Mouse (Mus musculus) layer of hippocampus, postnatal 10 days (tissue): ENCODE results near the gene Bicral. TPM values are rescaled to one million over a fixed set of nuclear protein-coding genes. Genes with fewer than 3 reads are reported as not detected.
A peak's percentile ranks its signal among the peaks of the same experiment; 100 is the strongest.
"Not testable (repeated sequence)": the region's sequence is repeated elsewhere in the genome, so short reads cannot be mapped to it uniquely, and the experiment has no call there.

Source experiments
- DNase-seq, 2 experiments: peaks; one replicate each; pipeline ENCODE4 v3.0.0; 2021; ENCODE audit warnings: low spot score in 2 of 2
- total RNA-seq, 2 experiments: library from RNA; stranded (reverse); gene quantifications; 2 replicates each; pipeline ENCODE4 v1.2.3; 2021

Bicral gene
- total RNA-seq, 2 experiments from 2014 or later = 29.7 to 32.8 TPM

- DNase-seq = no peak
Measured at GRCm38 (mm10) chr17:46808376-46808775, 49.9 kb downstream of the Bicral start.

GRCm38 (mm10) chr17:46801761-46802160, 56.5 kb downstream of the Bicral start:
- DNase-seq = no peak

- no peak for DNase-seq
Measured at GRCm38 (mm10) chr17:46799680-46800079, 58.6 kb downstream of the Bicral start.

- no peak for DNase-seq
Measured at GRCm38 (mm10) chr17:46797386-46797785, 60.9 kb downstream of the Bicral start.

- no peak for DNase-seq
Measured at GRCm38 (mm10) chr17:46796743-46797142, 61.5 kb downstream of the Bicral start.

- DNase-seq = no peak
Measured at GRCm38 (mm10) chr17:46792963-46793362, 65.3 kb downstream of the Bicral start.

- DNase-seq = not testable (repeated sequence)
Measured at GRCm38 (mm10) chr17:46787974-46788373, 70.3 kb downstream of the Bicral start.

- DNase-seq = no peak
Measured at GRCm38 (mm10) chr17:46786952-46787351, 71.3 kb downstream of the Bicral start.

- DNase-seq = no peak
Measured at GRCm38 (mm10) chr17:46783222-46783565, 75.1 kb downstream of the Bicral start.

- peak; percentile 91 to 93 for DNase-seq
Measured at GRCm38 (mm10) chr17:46782341-46783221, 75.7 kb downstream of the Bicral start, which contains the start of gene Rpl7l1. TSS of gene Rpl7l1 (minus strand) at chr17:46782672.

GRCm38 (mm10) chr17:46781876-46782275, 76.4 kb downstream of the Bicral start:
- DNase-seq = no peak

GRCm38 (mm10) chr17:46776087-46776486, 82.2 kb downstream of the Bicral start:
- no peak for DNase-seq

GRCm38 (mm10) chr17:46775070-46775469, 83.2 kb downstream of the Bicral start:
- no peak for DNase-seq

GRCm38 (mm10) chr17:46774131-46774472, 84.2 kb downstream of the Bicral start:
- no peak for DNase-seq

- peak in 1 of 2 experiments; percentile 23 for DNase-seq
Measured at GRCm38 (mm10) chr17:46773278-46774130, 84.8 kb downstream of the Bicral start.

GRCm38 (mm10) chr17:46772404-46773277, 85.6 kb downstream of the Bicral start, which contains the start of gene 2310039H08Rik:
TSS of gene 2310039H08Rik (plus strand) at chr17:46772635.
- peak; percentile 81 to 86 for DNase-seq

GRCm38 (mm10) chr17:46772038-46772403, 86.3 kb downstream of the Bicral start:
- DNase-seq = no peak

GRCm38 (mm10) chr17:46771616-46772015, 86.7 kb downstream of the Bicral start:
- DNase-seq = no peak

- DNase-seq = no peak
Measured at GRCm38 (mm10) chr17:46771025-46771424, 87.3 kb downstream of the Bicral start.

- DNase-seq = no peak
Measured at GRCm38 (mm10) chr17:46770546-46770945, 87.7 kb downstream of the Bicral start.

- DNase-seq = no peak
Measured at GRCm38 (mm10) chr17:46767868-46768267, 90.4 kb downstream of the Bicral start.
